Mouse (Mus musculus) right cerebral cortex, postnatal 14 days (tissue): Measurements from ENCODE around the gene Ggt7.
A peak's percentile ranks its signal among the peaks of the same experiment; 100 is the strongest.
"Not testable (repeated sequence)": the region's sequence is repeated elsewhere in the genome, so short reads cannot be mapped to it uniquely, and the experiment has no call there.

Experiments used
- DNase-seq: peaks from one replicate; pipeline ENCODE4 v3.0.0; 2022

The Ggt7 gene

DNA sequence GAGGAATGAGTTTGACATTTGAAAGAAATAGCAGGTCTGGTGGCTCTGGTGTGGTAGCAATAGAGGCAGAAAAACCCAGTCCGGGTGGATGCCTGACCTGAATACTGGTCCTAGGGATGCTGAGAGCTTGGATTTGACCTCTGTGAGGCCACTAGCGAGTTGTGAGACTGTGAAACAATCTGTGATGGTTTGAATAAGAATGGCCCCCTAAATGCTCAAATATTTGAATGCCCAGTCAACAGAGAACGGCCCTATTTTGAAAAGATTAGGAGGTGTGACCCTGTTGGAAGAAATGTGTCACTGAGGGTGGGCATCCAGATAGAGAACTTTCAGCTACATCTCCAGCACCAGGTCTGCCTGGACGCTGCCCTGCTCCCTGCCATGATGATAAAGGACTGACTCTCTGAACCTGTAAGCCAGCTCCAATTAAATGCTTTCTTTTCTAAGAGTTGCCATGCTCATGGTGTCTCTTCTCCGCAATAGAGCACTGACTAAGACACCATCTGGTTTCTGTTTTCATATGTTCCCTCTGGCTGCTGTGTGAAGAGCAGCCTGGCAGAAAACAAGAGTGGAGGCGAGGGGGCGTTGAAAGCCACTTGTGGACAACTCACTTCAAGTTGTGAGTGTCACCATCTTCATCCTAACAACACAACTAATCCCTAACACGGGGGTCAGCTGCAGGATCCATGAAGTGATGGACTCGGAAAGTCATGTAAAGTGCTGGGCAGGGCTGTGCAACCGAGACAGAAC is 10.1 kb downstream of the Ggt7 start:
- no peak for DNase-seq

DNA sequence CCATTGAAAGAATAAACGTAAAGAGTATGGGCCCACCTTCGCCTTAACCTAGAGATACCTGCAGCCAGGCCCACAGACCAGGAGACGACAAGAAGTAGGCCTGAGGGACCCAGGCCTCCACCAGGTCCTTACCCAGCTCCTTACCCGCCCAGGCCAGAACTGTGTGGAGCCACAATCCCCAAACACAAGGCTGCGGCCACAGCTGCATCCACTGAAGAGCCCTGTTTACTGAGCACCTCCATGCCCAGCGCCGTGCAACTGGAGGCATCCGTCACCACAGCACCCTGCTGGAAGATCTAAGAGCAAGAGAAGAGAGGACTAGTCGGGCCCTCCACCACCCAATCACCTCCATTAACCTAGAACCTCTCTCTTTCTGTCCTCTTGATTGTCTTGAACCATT is 12.2 kb downstream of the Ggt7 start:
- DNase-seq, result no peak

DNA sequence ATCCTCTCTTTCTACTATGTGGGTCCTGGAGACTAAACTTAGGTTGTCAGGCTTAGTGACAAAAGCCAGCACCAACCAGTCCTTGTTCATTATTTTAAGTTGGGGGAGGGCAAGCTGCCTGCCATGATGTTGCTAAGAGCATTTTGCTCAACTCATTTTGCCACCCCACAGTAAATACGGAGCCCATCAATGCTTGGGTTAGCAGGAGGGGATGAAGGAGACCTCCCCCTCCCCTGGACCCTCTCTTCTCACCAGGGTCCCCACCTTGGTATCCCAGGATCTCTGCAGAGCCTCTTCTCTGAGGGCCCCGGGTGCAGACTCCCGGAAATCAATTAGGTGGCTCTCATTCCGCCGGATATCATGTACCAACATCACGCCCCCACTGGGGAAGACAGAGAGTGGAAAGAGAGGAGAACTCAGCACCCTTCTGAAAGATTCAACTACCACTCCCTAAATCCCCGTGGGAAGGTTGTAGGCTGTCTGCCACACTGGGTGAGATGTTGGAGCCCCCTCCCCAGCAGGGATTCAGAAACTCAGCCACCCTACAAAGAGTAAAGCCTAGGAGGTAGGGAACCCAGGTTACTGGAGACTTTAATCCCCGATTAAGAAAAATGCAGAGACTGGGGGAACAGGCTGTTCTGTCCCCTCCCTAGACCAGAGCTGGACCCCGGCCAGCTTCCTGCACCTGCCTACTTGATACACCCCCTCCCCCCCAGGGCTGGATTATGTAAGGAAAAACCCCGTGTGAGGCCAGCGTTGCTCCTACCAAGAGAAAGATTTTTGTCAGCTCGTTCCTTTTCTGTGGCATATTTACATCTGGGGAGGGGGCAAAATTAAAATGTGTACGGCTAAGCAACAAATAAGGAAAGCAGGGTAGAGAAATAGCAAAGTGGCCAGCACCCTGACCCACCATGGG is 13.3 kb downstream of the Ggt7 start:
- DNase-seq, result peak; percentile 40

DNA sequence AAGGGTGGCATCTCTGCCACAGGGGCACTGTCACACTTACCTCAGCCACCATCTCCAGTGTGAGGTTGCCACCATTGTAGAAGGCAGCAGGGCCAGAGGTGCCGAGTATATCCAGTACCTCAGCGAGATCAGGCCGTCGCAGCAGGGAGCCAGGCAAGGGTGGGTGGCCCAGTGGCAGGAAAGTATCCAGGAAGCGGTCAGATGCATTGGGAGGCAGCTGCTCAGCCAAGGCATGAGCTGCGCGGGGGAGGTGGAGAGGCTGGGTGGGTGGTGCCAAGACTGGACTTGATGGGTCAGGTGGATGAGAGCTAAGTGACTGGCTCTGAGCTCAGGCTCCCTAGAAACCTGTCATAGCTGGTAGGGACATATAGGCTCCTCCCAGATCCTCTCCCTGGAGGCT is 15.4 kb downstream of the Ggt7 start:
- DNase-seq, result no peak

DNA sequence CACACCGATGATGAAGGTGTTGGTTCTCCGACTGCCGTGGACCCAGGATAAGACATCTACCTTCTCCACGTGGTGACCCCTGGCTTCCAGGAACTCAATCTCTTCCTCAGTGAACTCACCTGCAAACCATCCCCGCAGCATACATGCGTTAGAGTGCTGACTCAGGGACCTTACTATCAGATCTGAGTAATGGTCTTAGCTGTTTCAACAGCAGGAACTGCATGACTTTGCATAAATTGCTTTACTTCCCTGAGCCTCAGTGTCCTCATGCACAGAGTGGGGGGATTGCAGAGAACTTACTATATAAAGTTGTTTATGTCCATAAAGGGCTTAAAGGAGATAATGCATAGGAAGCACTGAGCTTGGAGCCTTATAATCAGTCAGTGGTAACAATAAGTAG is 27.0 kb downstream of the Ggt7 start:
- no peak for DNase-seq

DNA sequence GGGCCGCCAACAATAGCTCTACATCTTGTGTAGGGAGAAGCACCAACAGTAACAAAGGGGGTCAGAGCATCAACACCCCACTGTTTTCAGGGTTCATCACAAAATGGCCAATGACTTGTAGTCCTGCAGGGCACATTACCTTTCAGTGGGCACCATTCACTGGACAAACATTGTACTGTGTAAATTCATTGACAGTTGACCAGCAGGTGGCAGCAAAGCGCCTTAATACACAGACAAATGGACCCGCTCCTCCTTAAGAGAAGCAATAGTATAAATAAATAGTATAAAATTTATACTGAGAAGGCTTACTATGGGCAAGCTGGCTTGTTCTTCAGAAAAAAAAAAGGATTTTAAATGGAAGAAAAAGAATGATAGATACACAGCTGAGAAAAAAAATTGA is 36.0 kb downstream of the Ggt7 start:
- DNase-seq, result peak; percentile 65

DNA sequence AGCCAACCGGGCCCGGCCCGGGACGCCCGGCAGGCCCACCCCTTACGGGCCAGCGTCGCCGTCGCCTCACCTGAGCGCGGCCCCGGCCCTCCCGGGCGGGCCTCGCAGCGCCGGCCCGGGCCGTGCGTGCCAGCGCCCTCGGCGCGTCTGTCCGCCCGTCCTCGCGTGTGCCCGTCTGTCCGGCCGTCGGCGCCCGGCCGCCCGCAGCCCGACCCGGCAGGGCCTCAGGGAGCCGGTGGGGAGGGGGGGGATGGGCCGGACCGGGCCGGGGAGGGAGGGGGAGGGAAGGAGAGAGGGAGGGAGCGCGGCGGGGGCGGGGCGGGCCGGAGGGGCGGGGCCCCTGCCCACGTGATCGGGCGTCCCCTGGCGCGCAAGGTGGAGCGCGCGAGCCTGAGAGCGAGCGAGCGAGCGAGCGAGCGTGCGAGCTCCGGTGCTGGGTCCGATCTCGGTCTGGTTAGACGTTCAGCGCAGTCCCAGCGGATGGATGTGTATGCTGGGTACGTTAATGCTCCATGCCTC is 44.4 kb downstream of the Ggt7 start, which contains the start of gene Ncoa6:
Gene Ncoa6 (minus strand): TSS at position 325 of the 519 bp plus-strand sequence.
- DNase-seq, result peak; percentile 74

DNA sequence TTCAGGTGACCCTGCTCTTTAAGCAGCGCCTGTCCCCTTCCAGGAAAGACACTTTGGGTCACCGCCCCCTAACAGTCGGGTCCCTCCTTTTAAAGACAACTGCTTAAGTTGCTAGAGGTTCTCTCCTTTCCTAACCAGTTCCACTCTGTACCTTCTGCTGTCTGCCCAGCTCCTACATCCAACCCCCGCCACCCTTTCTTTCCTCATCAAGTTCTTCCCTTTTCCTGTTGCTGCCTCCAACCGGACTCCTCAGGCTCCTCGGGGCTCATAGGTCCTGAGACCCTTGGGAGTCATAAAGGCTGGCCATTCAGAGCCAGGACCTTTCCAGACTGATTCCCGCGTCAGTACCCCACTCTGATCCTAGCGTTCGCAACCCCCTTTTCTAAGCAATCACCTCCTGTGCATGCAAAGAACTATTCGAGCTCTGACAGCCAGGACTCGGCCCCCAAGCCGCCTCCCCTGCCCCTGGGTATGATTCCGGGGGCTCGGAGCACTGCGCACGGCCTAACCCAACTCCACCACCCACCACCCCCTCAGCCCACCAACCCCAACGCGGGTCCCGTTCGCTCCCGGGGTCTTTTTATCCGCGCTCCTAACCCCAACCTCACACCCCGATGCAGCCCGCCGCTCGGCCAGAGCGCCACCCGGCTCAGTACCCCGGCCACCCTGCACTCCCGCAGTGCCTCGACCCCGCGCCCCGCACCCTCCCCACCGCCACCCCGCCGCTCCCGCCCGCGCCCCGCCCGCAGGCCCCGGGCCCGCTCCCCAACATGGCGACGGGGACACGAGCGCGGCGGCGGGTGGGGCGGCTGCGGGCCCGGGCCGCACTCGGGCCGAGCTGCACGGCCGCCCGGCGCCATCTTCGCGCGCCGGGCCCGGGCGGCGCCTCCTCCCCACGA is 45.1 kb downstream of the Ggt7 start:
- DNase-seq, result peak; percentile 41

DNA sequence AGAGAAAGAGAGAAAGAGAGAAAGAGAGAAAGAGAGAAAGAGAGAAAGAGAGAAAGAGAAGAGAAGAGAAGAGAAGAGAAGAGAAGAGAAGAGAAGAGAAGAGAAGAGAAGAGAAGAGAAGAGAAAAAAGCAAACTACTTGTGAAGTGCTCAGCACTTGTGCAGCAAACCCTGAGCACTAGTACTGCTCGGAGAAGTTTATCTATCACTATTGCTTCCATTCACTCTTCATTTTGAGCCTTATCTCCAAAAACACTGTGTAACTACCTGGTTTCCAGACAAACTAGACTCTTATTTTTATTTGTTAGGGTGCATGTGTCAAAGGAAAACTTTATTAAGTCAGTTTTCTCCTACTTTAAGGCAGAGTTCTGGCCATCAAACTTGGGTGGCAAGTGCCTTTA is 51.2 kb downstream of the Ggt7 start:
- DNase-seq, result no peak

DNA sequence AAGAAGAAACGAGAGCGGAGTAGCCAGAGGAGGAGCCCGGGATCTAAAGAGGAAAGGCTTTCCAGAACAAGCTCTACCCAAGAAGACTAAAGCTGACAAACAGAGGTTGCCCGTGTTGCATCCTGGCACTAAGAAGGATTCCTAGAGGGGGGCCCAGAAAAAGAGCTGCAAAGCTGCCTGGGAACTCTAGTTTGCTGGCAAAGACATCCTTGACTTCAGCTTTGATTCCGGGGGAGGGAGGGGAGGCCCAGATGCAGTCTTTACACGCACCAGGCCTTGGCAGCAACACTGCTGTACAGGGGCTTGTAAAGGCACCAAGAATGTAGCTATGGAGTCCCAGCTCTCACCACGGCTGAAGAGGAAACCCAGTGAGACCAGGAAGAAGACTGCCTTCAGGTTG is 64.4 kb downstream of the Ggt7 start:
- no peak for DNase-seq

DNA sequence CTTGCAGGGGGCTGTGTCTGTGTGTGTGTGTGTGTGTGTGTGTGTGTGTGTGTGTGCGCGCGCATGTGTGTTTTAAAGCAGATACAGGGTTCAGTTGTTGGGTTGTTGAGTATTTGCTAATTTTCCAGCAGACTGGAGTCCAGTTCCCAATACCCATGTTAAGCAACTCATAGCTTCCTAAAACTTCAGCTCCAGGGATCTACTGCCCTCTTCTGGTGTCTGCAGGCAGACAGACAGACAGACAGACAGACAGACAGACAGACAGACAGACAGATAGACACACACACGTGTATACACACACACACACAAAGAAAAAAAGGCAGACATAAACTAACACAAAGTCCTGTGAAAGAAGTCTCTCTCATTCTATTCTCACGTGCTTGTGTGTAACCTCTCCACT is 66.8 kb downstream of the Ggt7 start:
- no peak for DNase-seq

DNA sequence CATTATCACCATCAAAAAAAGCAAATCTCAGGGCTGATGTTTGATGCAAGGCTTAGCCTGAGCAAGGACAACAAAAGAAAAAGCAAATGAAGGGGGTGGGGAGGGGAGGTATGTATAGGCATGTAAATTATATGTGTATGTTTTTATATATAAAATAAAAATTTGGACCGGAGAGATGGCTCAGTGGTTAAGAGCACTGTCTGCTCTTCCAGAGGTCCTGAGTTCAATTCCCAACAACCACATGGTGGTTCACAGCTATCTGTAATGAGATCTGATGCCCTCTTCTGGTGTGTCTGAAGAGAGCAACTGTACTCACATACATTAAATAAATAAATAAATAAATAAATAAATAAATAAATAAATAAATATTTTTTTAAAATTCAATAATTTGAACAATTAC is 70.1 kb downstream of the Ggt7 start:
- not testable (repeated sequence) for DNase-seq

DNA sequence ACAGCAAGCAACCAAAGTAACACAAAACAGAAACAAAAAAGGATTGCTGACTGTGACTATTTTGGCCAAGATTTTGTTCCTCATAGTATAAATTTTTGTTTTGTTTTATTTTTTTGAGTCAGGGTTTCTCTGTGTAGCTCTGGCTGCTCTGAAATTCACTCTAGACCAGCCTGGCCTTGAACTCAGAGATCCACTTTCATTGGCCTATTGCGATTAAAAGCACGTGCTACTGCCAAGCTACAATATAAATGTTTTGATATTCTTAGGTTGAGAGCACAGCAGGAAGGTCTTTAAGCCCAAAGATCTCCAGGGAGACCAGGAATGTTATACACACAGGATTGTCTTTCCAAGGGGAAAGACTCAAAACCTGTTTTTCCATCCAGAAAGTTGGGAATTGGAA is 74.6 kb downstream of the Ggt7 start:
- no peak for DNase-seq

DNA sequence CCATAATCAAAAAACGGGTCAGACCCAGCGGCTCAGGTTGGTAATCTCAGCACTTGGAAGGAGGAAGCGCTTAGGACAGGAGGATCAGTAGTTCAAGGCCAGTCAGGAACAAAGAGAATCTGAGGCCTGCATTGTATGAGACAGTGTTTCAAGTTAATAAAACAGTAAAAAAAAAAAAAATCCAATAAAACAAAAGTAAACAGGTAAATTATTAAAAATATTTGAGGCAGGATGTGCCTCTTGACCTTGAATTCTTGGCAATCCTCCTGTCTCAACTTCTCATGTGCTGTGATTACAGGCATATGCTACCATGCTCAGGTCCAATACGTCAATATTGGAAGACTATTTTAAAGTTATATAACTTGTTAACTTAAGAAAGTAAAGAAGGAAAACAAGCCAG is 75.1 kb downstream of the Ggt7 start:
- DNase-seq, result no peak
